Mouse (Mus musculus) forebrain, embryonic 11.5 days (tissue): ENCODE results near the gene Zfp697. TPM values are rescaled to one million over a fixed set of nuclear protein-coding genes. Genes with fewer than 3 reads are reported as not detected.

Experiments used
- ATAC-seq: fragments of 200-750 bp; cut with Nextera tagmentation; replicated peaks from 2 replicates; pipeline ENCODE4 v1.8.0; 2017; ENCODE audit warnings: moderate TSS enrichment; ENCODE audit not compliant: low FRiP score
- DNase-seq: peaks from one replicate; pipeline ENCODE4 v3.0.0-alpha.2; 2017; ENCODE audit warnings: low spot score
- H3K27ac ChIP-seq: fragments of 300-500 bp; sonication (generic); 2 replicates; pipeline ENCODE4 v1.5.1; 2014; ENCODE audit warnings: low read depth, low read length
- H3K27me3 ChIP-seq: fragments of 300-500 bp; sonication (generic); 2 replicates; pipeline ENCODE4 v1.6.1; 2014; ENCODE audit warnings: mild to moderate bottlenecking, low read length, mixed read lengths; ENCODE audit not compliant: control insufficient read depth, insufficient read depth
- H3K36me3 ChIP-seq: fragments of 300-500 bp; sonication (generic); 2 replicates; pipeline ENCODE4 v1.6.1; 2014; ENCODE audit warnings: mild to moderate bottlenecking, low read length, moderate library complexity, mixed read lengths; ENCODE audit not compliant: control insufficient read depth, insufficient read depth
- H3K4me1 ChIP-seq: fragments of 300-500 bp; sonication (generic); replicated peaks from 2 replicates; pipeline ENCODE4 v1.6.1; 2014; ENCODE audit warnings: low read length, mixed read lengths; ENCODE audit not compliant: control insufficient read depth, insufficient read depth
- H3K4me2 ChIP-seq: fragments of 300-500 bp; sonication (generic); 2 replicates; pipeline ENCODE4 v1.6.1; 2014; ENCODE audit warnings: low read depth, mild to moderate bottlenecking, low read length, moderate library complexity, mixed read lengths; ENCODE audit not compliant: severe bottlenecking
- H3K4me3 ChIP-seq: fragments of 300-500 bp; sonication (generic); 2 replicates; pipeline ENCODE4 v1.5.1; 2014; ENCODE audit warnings: low read depth, low read length
- H3K9ac ChIP-seq: fragments of 300-500 bp; sonication (generic); 2 replicates; pipeline ENCODE4 v1.6.1; 2014; ENCODE audit warnings: low read length
- H3K9me3 ChIP-seq: fragments of 300-500 bp; sonication (generic); 2 replicates; pipeline ENCODE4 v1.6.1; 2016; ENCODE audit warnings: low read length, mixed read lengths; ENCODE audit not compliant: control insufficient read depth
- WGBS: fragments of 180-500 bp; shearing (Covaris S2); extraction: QIAGEN DNeasy Blood & Tissue Kit; methylation state at CpG from one replicate; pipeline ENCODE4 v1.1.7; 2014; 5-methylcytosine and 5-hydroxymethylcytosine counted together
- polyA plus RNA-seq: library from polyadenylated mRNA; unstranded; fragments of >200 nt; fragmentation: Nextera tagmentation; extraction: Ambion mirVana; gene quantifications from 2 replicates; pipeline ENCODE4 v1.2.1, GENCODE M21; 2014

Zfp697 gene
- polyA plus RNA-seq, 1 experiment from 2014 or later, result 8.9 TPM

- DNase-seq (no peak), ATAC-seq (no peak)
- 90% methylated on average over 4 of the region's 4 CpGs for WGBS
- Histone ChIP-seq H3K9ac (no peak overlapping the region), H3K27me3 (no peaks in the 10 kb centered on the region), H3K4me3 (no peak overlapping the region), H3K9me3 (no peaks in the 10 kb centered on the region), H3K36me3 (no peaks in the 10 kb centered on the region; the same call in 1 of the 2 replicates), H3K4me2 (no peak overlapping the region), H3K4me1 (peaks cover 4% of the 10 kb centered on the region), H3K27ac (no peak overlapping the region)
Measured at GRCm38 (mm10) chr3:98422926-98423325, 40.7 kb downstream of the Zfp697 start.

DNA sequence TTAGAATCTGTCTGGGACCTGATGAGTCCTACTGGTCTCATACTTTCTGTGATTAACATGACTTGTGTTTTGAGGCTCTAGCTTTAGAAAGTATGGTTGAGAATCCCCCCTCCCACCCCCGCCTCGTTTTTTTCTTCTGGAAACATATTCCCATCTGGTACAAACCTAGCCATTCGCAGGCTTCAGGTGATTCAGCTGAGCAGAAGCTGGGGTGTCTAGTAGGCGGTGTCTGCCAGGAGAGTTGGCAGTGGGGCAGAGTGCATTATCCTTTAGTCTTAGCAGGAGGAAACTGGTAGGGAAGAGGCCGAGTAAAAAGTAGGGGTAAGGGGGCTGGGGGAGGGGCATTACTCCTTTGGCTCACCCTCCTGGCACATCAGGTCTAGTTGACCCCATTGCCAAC lies 44.5 kb downstream of the Zfp697 start:
- Histone ChIP-seq H3K27me3 (peaks cover 14% of the 10 kb centered on the region), H3K9me3 (no peaks in the 10 kb centered on the region), H3K27ac (no peak overlapping the region), H3K4me2 (peak overlapping the region; percentile 95), H3K36me3 (no peaks in the 10 kb centered on the region; the same call in 1 of the 2 replicates), H3K9ac (no peak overlapping the region; the same call in 1 of the 2 replicates), H3K4me1 (peaks cover 9% of the 10 kb centered on the region), H3K4me3 (peak overlapping the region; percentile 55)
- no peak for DNase-seq
- peak; percentile 1; the same call in 1 of the 2 replicates for ATAC-seq
- 47% methylated on average over 5 of the region's 5 CpGs for WGBS

DNA sequence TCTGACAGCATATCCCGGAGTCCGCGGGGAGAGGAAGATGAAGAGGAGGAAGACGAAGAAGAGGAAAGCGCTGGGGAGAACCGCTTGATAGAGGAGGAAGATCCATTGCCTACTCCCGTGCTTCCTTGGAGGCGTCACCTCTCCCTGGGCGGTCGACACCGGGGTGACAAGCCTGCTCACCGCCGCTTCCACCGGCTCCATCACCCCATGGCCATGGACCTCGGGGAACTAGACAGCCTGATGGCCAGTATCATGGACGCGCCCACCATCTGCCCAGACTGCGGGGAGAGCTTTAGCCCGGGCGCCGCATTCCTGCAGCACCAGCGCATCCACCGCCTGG lies 45.0 kb downstream of the Zfp697 start:
- H3K27me3 ChIP-seq, result peaks cover 14% of the 10 kb centered on the region
- WGBS, result under 1% methylated on average over 23 of the region's 23 CpGs

DNA sequence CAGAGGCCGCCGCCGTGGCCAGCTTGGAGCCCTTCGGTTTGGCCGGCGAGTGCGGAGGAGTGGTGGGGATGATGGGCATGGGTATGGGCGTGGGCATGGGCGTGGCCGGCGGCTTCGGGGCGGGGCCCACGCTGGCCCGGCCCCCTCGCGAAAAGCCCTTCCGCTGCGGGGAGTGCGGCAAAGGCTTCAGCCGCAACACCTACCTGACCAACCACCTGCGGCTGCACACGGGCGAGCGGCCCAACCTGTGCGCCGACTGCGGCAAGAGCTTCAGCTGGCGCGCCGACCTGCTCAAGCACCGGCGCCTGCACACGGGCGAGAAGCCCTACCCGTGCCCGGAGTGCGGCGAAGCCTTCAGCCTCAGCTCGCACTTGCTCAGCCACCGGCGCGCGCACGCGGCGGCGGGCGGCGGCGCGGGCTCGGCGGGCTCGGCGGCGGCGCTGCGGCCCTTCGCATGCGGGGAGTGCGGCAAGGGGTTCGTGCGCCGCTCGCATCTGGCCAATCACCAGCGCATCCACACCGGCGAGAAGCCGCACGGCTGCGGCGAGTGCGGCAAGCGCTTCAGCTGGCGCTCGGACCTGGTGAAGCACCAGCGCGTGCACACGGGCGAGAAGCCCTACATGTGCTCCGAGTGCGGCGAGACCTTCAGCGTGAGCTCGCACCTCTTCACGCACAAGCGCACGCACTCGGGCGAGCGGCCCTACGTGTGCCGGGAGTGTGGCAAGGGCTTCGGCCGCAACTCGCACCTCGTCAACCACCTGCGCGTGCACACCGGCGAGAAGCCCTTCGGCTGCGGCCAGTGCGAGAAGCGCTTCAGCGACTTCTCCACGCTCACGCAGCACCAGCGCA lies 45.6 kb downstream of the Zfp697 start:
- H3K4me1 ChIP-seq, result peaks cover 9% of the 10 kb centered on the region
- H3K9ac ChIP-seq, result peak overlapping the region; percentile 61
- ATAC-seq, result peak; percentile 97
- no peaks in the 10 kb centered on the region for H3K9me3 ChIP-seq
- no peaks in the 10 kb centered on the region; the same call in 1 of the 2 replicates for H3K36me3 ChIP-seq
- under 1% methylated on average over 109 of the region's 110 CpGs for WGBS
- H3K27ac ChIP-seq, result no peak overlapping the region
- DNase-seq, result peak; percentile 91
- H3K4me2 ChIP-seq, result peak overlapping the region; percentile 95
- H3K27me3 ChIP-seq, result peaks cover 14% of the 10 kb centered on the region
- H3K4me3 ChIP-seq, result peak overlapping the region; percentile 55

More for the DNA sequence above, 45.0 kb downstream of the Zfp697 start:
- Histone ChIP-seq H3K4me1 (peaks cover 9% of the 10 kb centered on the region), H3K9me3 (no peaks in the 10 kb centered on the region), H3K27ac (no peak overlapping the region), H3K4me3 (peak overlapping the region; percentile 55), H3K9ac (peak overlapping the region; percentile 6; the same call in 1 of the 2 replicates), H3K36me3 (no peaks in the 10 kb centered on the region; the same call in 1 of the 2 replicates), H3K4me2 (peak overlapping the region; percentile 95)
- no peak for DNase-seq
- ATAC-seq, result no peak

- Histone ChIP-seq H3K27me3 (peaks cover 14% of the 10 kb centered on the region), H3K9ac (peak overlapping the region; percentile 61), H3K4me1 (peaks cover 9% of the 10 kb centered on the region), H3K9me3 (no peaks in the 10 kb centered on the region), H3K27ac (no peak overlapping the region), H3K36me3 (no peaks in the 10 kb centered on the region; the same call in 1 of the 2 replicates), H3K4me2 (peak overlapping the region; percentile 95), H3K4me3 (peak overlapping the region; percentile 55)
- DNase-seq (no peak), ATAC-seq (no peak; the same call in 1 of the 2 replicates)
- WGBS, result 3% methylated on average over 17 of the region's 17 CpGs
Measured at GRCm38 (mm10) chr3:98428449-98428775, 46.2 kb downstream of the Zfp697 start.

DNA sequence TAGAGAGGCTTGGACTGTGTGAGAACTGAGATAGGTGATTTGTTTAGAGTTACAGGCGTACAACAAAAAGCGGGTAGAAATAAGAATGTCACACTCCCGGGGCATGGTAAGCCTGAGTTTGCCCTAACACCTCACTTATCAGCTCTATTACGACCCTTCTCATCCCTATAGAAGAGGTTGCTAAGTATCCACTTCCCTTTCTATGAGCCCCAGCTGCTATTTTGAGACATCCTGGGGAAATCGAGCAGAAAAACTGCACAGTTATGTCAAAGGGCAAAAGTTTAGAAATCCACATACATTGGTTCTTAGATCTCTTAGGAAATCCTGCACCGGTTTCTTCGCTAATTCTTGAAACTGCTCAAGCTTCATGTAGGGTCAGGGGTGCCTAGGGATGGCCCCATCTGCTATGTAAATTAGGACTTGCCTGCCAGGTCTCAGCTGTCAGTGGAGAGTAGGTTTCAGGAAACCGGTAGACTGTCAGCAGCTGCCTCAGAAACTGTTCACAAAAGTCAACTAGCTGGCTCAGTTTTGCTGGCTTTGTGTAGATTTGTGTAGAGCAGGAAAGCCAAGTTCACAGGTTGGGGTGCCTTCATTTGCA lies 46.8 kb downstream of the Zfp697 start:
- ATAC-seq (no peak), DNase-seq (no peak)
- Histone ChIP-seq H3K27ac (no peak overlapping the region), H3K27me3 (peaks cover 14% of the 10 kb centered on the region), H3K9ac (no peak overlapping the region), H3K36me3 (no peaks in the 10 kb centered on the region; the same call in 1 of the 2 replicates), H3K4me1 (peaks cover 9% of the 10 kb centered on the region), H3K4me2 (no peak overlapping the region), H3K4me3 (no peak overlapping the region), H3K9me3 (no peaks in the 10 kb centered on the region)
- WGBS, result 24% methylated on average over 8 of the region's 8 CpGs

DNA sequence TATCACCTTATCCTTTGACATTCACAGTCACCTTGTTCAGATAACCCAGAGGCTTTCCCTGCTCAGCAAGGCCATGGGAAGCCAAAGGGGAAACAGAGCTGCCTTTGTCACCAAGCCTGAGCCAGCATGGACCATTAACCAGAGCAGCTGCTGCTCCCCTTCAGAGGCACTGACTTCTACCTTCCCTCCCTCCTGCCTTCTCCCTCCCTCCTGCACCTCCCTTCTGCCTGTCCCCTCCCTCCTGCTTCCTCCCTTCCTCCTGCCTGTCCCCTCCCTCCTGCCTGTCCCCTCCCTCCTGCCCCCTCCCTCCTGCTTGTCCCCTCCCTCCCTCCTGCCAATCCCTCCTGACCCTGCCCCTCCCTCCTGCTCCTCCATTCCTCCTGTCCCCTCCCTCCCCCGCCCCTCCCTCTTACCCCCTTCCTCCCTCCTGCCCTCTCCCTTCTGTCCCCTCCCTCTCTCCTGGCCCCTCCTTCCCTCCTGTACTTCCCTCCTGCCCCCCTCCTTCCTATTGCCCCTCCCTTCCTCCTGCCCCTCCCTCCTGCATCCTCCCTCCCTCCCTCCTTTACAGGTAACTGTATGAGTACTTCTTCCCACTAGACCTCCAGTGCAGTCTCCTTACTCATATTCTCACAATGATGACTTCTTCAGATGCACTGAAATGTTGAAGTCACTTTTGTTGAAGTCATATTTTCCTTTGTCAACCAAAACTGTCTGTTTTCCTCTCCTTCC lies 52.0 kb downstream of the Zfp697 start:
- no peaks in the 10 kb centered on the region for H3K9me3 ChIP-seq
- H3K27me3 ChIP-seq, result peaks cover 1% of the 10 kb centered on the region; the same call in 1 of the 2 replicates
- ATAC-seq (no peak), DNase-seq (no peak)
- H3K4me1 ChIP-seq, result no peaks in the 10 kb centered on the region
- H3K36me3 ChIP-seq, result no peaks in the 10 kb centered on the region
- H3K27ac ChIP-seq, result no peak overlapping the region
- no peak overlapping the region for H3K4me2 ChIP-seq
- no peak overlapping the region for H3K4me3 ChIP-seq
- WGBS, result no CpG with 5 or more reads among the region's 1 CpGs
- H3K9ac ChIP-seq, result no peak overlapping the region

- no peaks in the 10 kb centered on the region for H3K36me3 ChIP-seq
- no peak for ATAC-seq
- H3K4me2 ChIP-seq, result no peak overlapping the region
- no peak for DNase-seq
- WGBS, result 75% methylated on average over 1 of the region's 1 CpGs
- no peaks in the 10 kb centered on the region for H3K27me3 ChIP-seq
- H3K9me3 ChIP-seq, result no peaks in the 10 kb centered on the region
- no peaks in the 10 kb centered on the region for H3K4me1 ChIP-seq
- H3K9ac ChIP-seq, result no peak overlapping the region
- H3K4me3 ChIP-seq, result no peak overlapping the region
- no peak overlapping the region for H3K27ac ChIP-seq
Measured at GRCm38 (mm10) chr3:98435030-98435429, 52.8 kb downstream of the Zfp697 start.
